Mouse (Mus musculus) heart, adult 2 months (tissue): ENCODE data around the gene Cpne9.

Experiments
- CTCF ChIP-seq: fragments of 200-600 bp; IDR thresholded peaks from 2 replicates; pipeline ENCODE4 v1.8.1; 2022; ENCODE audit warnings: antibody characterized with exemption, mild to moderate bottlenecking, moderate library complexity
- EP300 ChIP-seq: fragments of 200-500 bp; IDR thresholded peaks from 2 replicates; pipeline ENCODE4 v1.6.1; 2011; ENCODE audit warnings: low read depth, low read length, control low read depth; ENCODE audit not compliant: insufficient read depth
- POLR2A ChIP-seq: fragments of 200-500 bp; IDR thresholded peaks from 2 replicates; pipeline ENCODE4 v1.6.1; 2011; ENCODE audit warnings: mild to moderate bottlenecking, low read depth, low read length, control low read depth; ENCODE audit not compliant: insufficient read depth

- TF ChIP-seq CTCF (no peak), POLR2A (no peak), EP300 (no peak)
Measured at GRCm38 (mm10) chr6:113238442-113238841, 43.7 kb upstream of the Cpne9 start.
